Comparison of ENCODE assay signal across 8 mouse cellular contexts in genomic region chr10:64750791-64751190, GRCm38 (mm10).
DNase-seq lines count a peak whose midpoint lies in the region; ATAC-seq lines count a peak whose summit lies in the region.

No protein-coding gene starts in this region.

- intact Hi-C loops in heart, postnatal 10 days (cut with DNase I), result loop anchor here (10.0 kb wide), 1 partner anchor 1824 kb away; no protein-coding TSS in a partner anchor

- H3K4me3 ChIP-seq in heart, embryonic 12.5 days, result no peak overlapping the region
- no peak overlapping the region for H3K4me3 ChIP-seq in embryonic facial prominence, embryonic 11.5 days (ENCODE audit: low read depth, low read length)

- no peaks in the 10 kb centered on the region for H3K27me3 ChIP-seq in heart, embryonic 12.5 days (replicated peaks)
- H3K27me3 ChIP-seq in embryonic facial prominence, embryonic 11.5 days (ENCODE audit: control insufficient read depth, insufficient read depth, low read length), result no peaks in the 10 kb centered on the region

- peak; percentile 16 to 51 for DNase-seq in heart, postnatal 10 days
- peak; percentile 3 for DNase-seq in urinary bladder, postnatal 25 days (ENCODE audit: low spot score)
- no peak for DNase-seq in urinary bladder, postnatal 4 days (ENCODE audit: low spot score in 2 of 2)
- DNase-seq in embryonic facial prominence, embryonic 11.5 days (ENCODE audit: low spot score), result peak; percentile 75
- DNase-seq in left cerebral cortex, adult 9 months (ENCODE audit: low spot score in 2 of 2), result peak; percentile 0 to 38
- DNase-seq in telencephalon, adult 2 months (ENCODE audit: low read depth, low spot score), result peak; percentile 61
- no peak for DNase-seq in yolk sac, embryonic 10.5 days (ENCODE audit: low spot score)

- WGBS in heart, embryonic 12.5 days, result 34% methylated on average over 5 of the region's 5 CpGs
- WGBS in embryonic facial prominence, embryonic 11.5 days, result 37% methylated on average over 5 of the region's 5 CpGs

- no peaks in the 10 kb centered on the region for H3K9me3 ChIP-seq in heart, embryonic 12.5 days (replicated peaks)
- no peaks in the 10 kb centered on the region for H3K9me3 ChIP-seq in embryonic facial prominence, embryonic 11.5 days (replicated peaks; ENCODE audit: control insufficient read depth, low read length)

- H3K4me1 ChIP-seq in heart, embryonic 12.5 days (replicated peaks), result no peaks in the 10 kb centered on the region
- no peaks in the 10 kb centered on the region for H3K4me1 ChIP-seq in embryonic facial prominence, embryonic 11.5 days (ENCODE audit: control insufficient read depth, insufficient read depth, low read length)

- H3K9ac ChIP-seq in heart, embryonic 12.5 days, result no peak overlapping the region
- no peak overlapping the region for H3K9ac ChIP-seq in embryonic facial prominence, embryonic 11.5 days (replicated peaks; ENCODE audit: low read length)

- no peak for ATAC-seq in heart, embryonic 12.5 days (ENCODE audit: insufficient number of reproducible peaks, low FRiP score)
- no peak for ATAC-seq in embryonic facial prominence, embryonic 11.5 days (replicated peaks; ENCODE audit: insufficient number of reproducible peaks, low FRiP score, low TSS enrichment, low read depth)

- no peak overlapping the region for H3K4me2 ChIP-seq in heart, embryonic 12.5 days
- H3K4me2 ChIP-seq in embryonic facial prominence, embryonic 11.5 days (ENCODE audit: low read depth, low read length), result no peak overlapping the region

- H3K36me3 ChIP-seq in heart, embryonic 12.5 days, result no peaks in the 10 kb centered on the region
- H3K36me3 ChIP-seq in embryonic facial prominence, embryonic 11.5 days (replicated peaks; ENCODE audit: control insufficient read depth, insufficient read depth, low read depth, low read length), result no peaks in the 10 kb centered on the region

- H3K27ac ChIP-seq in heart, embryonic 12.5 days (ENCODE audit: poor library complexity, severe bottlenecking), result no peak overlapping the region
- H3K27ac ChIP-seq in embryonic facial prominence, embryonic 11.5 days (replicated peaks; ENCODE audit: low read depth, low read length), result no peak overlapping the region

Comparison
In these comparisons a context has a peak if more than half of its experiments do, and no peak if none do; other contexts are left out.
1. DNase-seq: peak in heart, postnatal 10 days (2 of 2), urinary bladder, postnatal 25 days (single experiment), embryonic facial prominence, embryonic 11.5 days (single experiment), left cerebral cortex, adult 9 months (2 of 2) and telencephalon, adult 2 months (single experiment); none in urinary bladder, postnatal 4 days (0 of 2) and yolk sac, embryonic 10.5 days (single experiment).